Mouse (Mus musculus): Measurements from ENCODE around the gene Dner. TPM values are rescaled to one million over a fixed set of nuclear protein-coding genes. Genes with fewer than 3 reads are reported as not detected.

Dner gene
- total RNA-seq, 1 experiment: 2.1 TPM

GRCm38 (mm10) chr1:84437565-84437964 is 258.5 kb downstream of the Dner start:
- no peak overlapping the region for H3K9ac ChIP-seq (ENCODE audit: insufficient read depth, low read depth, low read length, poor library complexity, severe bottlenecking)
- in situ Hi-C loops (cut with MboI; ENCODE audit: low sequenced_read_pairs in 2 of 2, unreplicated experiment in 2 of 2): no loop called here
- no peak for TF ChIP-seq ZC3H11A (IDR thresholded peaks at IDR 0.05; ENCODE audit: borderline replicate concordance, low read depth, low read length)
- TF ChIP-seq HCFC1 (IDR thresholded peaks at IDR 0.05; ENCODE audit: borderline replicate concordance, insufficient read depth, low read length): no peak
- no peak for TF ChIP-seq MAFK (IDR thresholded peaks at IDR 0.05; ENCODE audit: insufficient read depth, low read depth, low read length)
- no peak for TF ChIP-seq CHD2 (IDR thresholded peaks at IDR 0.05; ENCODE audit: low read depth, low read length)
- TF ChIP-seq ZNF384 (IDR thresholded peaks at IDR 0.05; ENCODE audit: low read depth, low read length): no peak
- H3K4me1 ChIP-seq (ENCODE audit: control insufficient read depth in 2 of 2, insufficient read depth in 2 of 2, low read length in 2 of 2, poor library complexity in 1 of 2): no peaks in the 10 kb centered on the region
- H3K9me3 ChIP-seq (ENCODE audit: control insufficient read depth, insufficient read depth, low read depth, low read length): no peaks in the 10 kb centered on the region
- no peak overlapping the region for H3K27ac ChIP-seq (ENCODE audit: insufficient read depth, low read depth, low read length, poor library complexity, severe bottlenecking)
- H3K4me3 ChIP-seq (ENCODE audit: insufficient read depth in 1 of 2, low read depth in 1 of 2, low read length in 2 of 2, poor library complexity in 1 of 2, severe bottlenecking in 1 of 2): no peak overlapping the region
- DNase-seq (ENCODE audit: low read depth, low spot score): no peak
- H3K36me3 ChIP-seq (ENCODE audit: control insufficient read depth, insufficient read depth, low read length, poor library complexity, severe bottlenecking): no peaks in the 10 kb centered on the region

DNA sequence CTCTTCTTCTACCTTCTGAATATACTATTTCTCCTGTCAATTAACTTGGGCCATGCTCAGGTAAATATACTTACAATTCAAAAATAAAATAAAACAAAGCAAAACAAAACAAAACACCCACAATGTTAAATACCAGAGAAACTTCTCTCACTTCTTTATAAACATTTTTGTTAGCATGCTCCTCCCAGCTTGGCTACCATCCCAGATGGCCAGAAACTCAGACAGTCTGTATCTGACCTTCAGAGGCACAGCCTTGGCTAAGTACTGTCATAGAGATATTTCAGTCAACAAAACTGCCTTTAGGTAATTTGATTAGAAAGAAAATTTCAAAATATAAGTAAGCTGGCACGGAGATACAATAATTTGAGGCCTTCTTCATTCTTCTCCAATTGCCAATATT is 259.7 kb downstream of the Dner start:
- no peak for DNase-seq (ENCODE audit: low read depth, low spot score)
- H3K4me1 ChIP-seq (ENCODE audit: control insufficient read depth in 2 of 2, insufficient read depth in 2 of 2, low read length in 2 of 2, poor library complexity in 1 of 2): no peaks in the 10 kb centered on the region
- no peak overlapping the region for H3K9ac ChIP-seq (ENCODE audit: insufficient read depth, low read depth, low read length, poor library complexity, severe bottlenecking)
- H3K36me3 ChIP-seq (ENCODE audit: control insufficient read depth, insufficient read depth, low read length, poor library complexity, severe bottlenecking): no peaks in the 10 kb centered on the region
- in situ Hi-C loops (cut with MboI; ENCODE audit: low sequenced_read_pairs in 2 of 2, unreplicated experiment in 2 of 2): no loop called here
- H3K27ac ChIP-seq (ENCODE audit: insufficient read depth, low read depth, low read length, poor library complexity, severe bottlenecking): no peak overlapping the region
- H3K9me3 ChIP-seq (ENCODE audit: control insufficient read depth, insufficient read depth, low read depth, low read length): no peaks in the 10 kb centered on the region
- H3K4me3 ChIP-seq (ENCODE audit: insufficient read depth in 1 of 2, low read depth in 1 of 2, low read length in 2 of 2, poor library complexity in 1 of 2, severe bottlenecking in 1 of 2): no peak overlapping the region
- TF ChIP-seq ZNF384 (IDR thresholded peaks at IDR 0.05; ENCODE audit: low read depth, low read length) (no peak), CHD2 (IDR thresholded peaks at IDR 0.05; ENCODE audit: low read depth, low read length) (no peak), HCFC1 (IDR thresholded peaks at IDR 0.05; ENCODE audit: borderline replicate concordance, insufficient read depth, low read length) (no peak), ZC3H11A (IDR thresholded peaks at IDR 0.05; ENCODE audit: borderline replicate concordance, low read depth, low read length) (no peak), MAFK (IDR thresholded peaks at IDR 0.05; ENCODE audit: insufficient read depth, low read depth, low read length) (no peak)

DNA sequence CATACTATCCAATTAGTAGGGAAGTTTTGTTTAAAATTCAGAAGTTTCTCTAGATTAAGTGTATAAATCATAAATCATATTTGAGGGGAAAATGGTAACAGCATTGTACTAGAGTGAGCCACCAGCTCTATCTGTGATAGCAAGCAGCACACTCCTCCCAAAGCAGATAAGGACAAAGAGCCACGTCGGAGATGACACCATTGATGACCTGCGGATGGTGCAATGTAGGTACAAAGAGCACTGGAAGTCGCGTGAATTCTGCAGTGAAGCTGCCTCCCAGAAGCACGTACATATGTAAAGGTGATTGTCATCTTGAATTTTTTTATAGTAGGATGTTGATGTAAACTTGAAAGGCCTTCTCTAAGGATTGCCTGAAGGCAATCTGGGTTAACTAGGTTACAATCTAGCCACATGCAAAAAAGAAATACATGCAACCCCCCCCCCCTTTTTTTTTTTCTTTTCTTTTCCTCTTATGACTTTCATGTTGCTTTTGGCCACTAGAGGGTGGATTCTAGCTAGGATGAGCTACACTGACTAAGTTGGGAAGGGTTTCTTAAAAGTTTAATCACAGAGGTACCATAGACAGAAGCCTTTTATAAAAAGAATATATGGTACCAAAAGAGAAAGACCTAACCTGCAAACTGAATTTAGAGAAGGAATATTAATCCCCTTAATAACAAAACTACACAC is 262.6 kb downstream of the Dner start:
- no peaks in the 10 kb centered on the region for H3K4me1 ChIP-seq (ENCODE audit: control insufficient read depth in 2 of 2, insufficient read depth in 2 of 2, low read length in 2 of 2, poor library complexity in 1 of 2)
- in situ Hi-C loops (cut with MboI; ENCODE audit: low sequenced_read_pairs in 2 of 2, unreplicated experiment in 2 of 2): no loop called here
- no peak for TF ChIP-seq ZC3H11A (IDR thresholded peaks at IDR 0.05; ENCODE audit: borderline replicate concordance, low read depth, low read length)
- no peak for TF ChIP-seq MAFK (IDR thresholded peaks at IDR 0.05; ENCODE audit: insufficient read depth, low read depth, low read length)
- no peak for TF ChIP-seq HCFC1 (IDR thresholded peaks at IDR 0.05; ENCODE audit: borderline replicate concordance, insufficient read depth, low read length)
- TF ChIP-seq CHD2 (IDR thresholded peaks at IDR 0.05; ENCODE audit: low read depth, low read length): no peak
- peak; percentile 38; the same call in 1 of the 2 replicates for TF ChIP-seq ZNF384 (IDR thresholded peaks at IDR 0.05; ENCODE audit: low read depth, low read length)
- no peak overlapping the region for H3K27ac ChIP-seq (ENCODE audit: insufficient read depth, low read depth, low read length, poor library complexity, severe bottlenecking)
- no peak for DNase-seq (ENCODE audit: low read depth, low spot score)
- H3K9me3 ChIP-seq (ENCODE audit: control insufficient read depth, insufficient read depth, low read depth, low read length): no peaks in the 10 kb centered on the region
- no peaks in the 10 kb centered on the region for H3K36me3 ChIP-seq (ENCODE audit: control insufficient read depth, insufficient read depth, low read length, poor library complexity, severe bottlenecking)
- H3K4me3 ChIP-seq (ENCODE audit: insufficient read depth in 1 of 2, low read depth in 1 of 2, low read length in 2 of 2, poor library complexity in 1 of 2, severe bottlenecking in 1 of 2): no peak overlapping the region
- no peak overlapping the region for H3K9ac ChIP-seq (ENCODE audit: insufficient read depth, low read depth, low read length, poor library complexity, severe bottlenecking)

DNA sequence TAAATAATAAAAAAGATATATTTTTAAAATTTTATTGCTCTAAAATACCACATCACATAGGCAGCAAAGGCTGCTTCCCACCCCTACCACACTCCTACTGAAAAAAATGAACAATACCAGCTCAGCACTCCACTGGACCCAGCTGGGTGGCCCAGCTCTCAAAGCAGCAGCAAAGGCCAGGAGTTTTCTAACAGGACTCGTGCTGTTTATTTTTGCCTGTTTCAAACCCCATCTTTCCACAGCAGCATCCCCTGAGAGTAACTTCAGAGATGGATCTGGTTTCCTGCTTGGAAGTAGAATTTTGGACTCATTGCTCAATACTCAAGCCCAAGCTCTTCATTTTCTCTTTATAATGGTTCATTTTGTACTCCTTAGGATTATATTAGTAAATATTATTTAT is 263.7 kb downstream of the Dner start:
- TF ChIP-seq MAFK (IDR thresholded peaks at IDR 0.05; ENCODE audit: insufficient read depth, low read depth, low read length): no peak
- no peak for TF ChIP-seq CHD2 (IDR thresholded peaks at IDR 0.05; ENCODE audit: low read depth, low read length)
- TF ChIP-seq HCFC1 (IDR thresholded peaks at IDR 0.05; ENCODE audit: borderline replicate concordance, insufficient read depth, low read length): no peak
- TF ChIP-seq ZNF384 (IDR thresholded peaks at IDR 0.05; ENCODE audit: low read depth, low read length): no peak
- no peak for TF ChIP-seq ZC3H11A (IDR thresholded peaks at IDR 0.05; ENCODE audit: borderline replicate concordance, low read depth, low read length)
- H3K36me3 ChIP-seq (ENCODE audit: control insufficient read depth, insufficient read depth, low read length, poor library complexity, severe bottlenecking): no peaks in the 10 kb centered on the region
- H3K4me1 ChIP-seq (ENCODE audit: control insufficient read depth in 2 of 2, insufficient read depth in 2 of 2, low read length in 2 of 2, poor library complexity in 1 of 2): no peaks in the 10 kb centered on the region
- no peaks in the 10 kb centered on the region for H3K9me3 ChIP-seq (ENCODE audit: control insufficient read depth, insufficient read depth, low read depth, low read length)
- H3K27ac ChIP-seq (ENCODE audit: insufficient read depth, low read depth, low read length, poor library complexity, severe bottlenecking): no peak overlapping the region
- in situ Hi-C loops (cut with MboI; ENCODE audit: low sequenced_read_pairs in 2 of 2, unreplicated experiment in 2 of 2): no loop called here
- no peak for DNase-seq (ENCODE audit: low read depth, low spot score)
- no peak overlapping the region for H3K9ac ChIP-seq (ENCODE audit: insufficient read depth, low read depth, low read length, poor library complexity, severe bottlenecking)
- no peak overlapping the region for H3K4me3 ChIP-seq (ENCODE audit: insufficient read depth in 1 of 2, low read depth in 1 of 2, low read length in 2 of 2, poor library complexity in 1 of 2, severe bottlenecking in 1 of 2)

Data from ES-E14 (cell line).